Mouse (Mus musculus) testis, postnatal 14 days (tissue): ENCODE results near the gene Fndc10.
A peak's percentile ranks its signal among the peaks of the same experiment; 100 is the strongest.
"Not testable (repeated sequence)": the region's sequence is repeated elsewhere in the genome, so short reads cannot be mapped to it uniquely, and the experiment has no call there.

Source experiments
- DNase-seq: peaks from one replicate; pipeline ENCODE4 v3.0.0; 2021; ENCODE audit warnings: low spot score

Gene Fndc10

DNA sequence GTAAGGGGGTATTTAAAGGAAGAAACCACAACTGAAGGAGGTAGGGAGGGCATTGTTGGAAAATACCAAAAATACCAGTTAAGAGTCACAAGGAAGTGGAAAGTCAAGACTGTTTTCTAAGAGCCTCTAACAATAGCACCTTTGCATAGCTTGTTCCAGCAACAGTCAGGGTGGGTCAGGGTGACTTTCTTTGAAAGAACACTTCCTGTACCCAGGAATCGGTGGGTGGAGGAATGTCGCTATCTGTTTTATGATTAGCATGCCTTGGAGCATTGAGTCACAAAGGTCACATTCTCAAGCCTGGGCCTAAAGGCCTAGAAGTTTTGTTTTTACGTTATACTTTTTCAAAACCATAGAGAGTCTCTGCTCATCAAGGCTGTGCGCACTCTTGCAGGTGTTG lies 6.4 kb upstream of the Fndc10 start:
- not testable (repeated sequence) for DNase-seq

- no peak for DNase-seq
Measured at GRCm38 (mm10) chr4:155690571-155691375, 3.4 kb upstream of the Fndc10 start.

DNA sequence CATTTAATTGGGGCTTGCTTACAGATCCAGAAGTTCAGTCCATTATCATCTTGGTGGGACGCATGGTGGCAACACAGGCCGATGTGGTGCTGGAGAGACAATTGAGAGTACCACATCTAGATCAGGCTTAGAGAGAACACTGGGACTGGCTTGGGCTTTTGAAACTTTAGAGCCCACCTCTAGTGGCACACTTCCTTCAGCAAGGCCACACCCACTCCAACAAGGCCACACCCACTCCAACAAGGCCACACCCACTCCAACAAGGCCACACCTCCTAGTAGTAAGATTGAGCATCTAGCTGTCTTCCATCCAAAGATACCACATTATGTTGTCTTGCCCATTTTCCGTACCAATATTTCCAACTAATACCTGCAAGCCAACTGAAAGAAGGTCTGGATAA lies 1.7 kb upstream of the Fndc10 start:
- no peak for DNase-seq

- DNase-seq = peak; percentile 47
Measured at GRCm38 (mm10) chr4:155694482-155695401, 600 bp downstream of the Fndc10 start.

- no peak for DNase-seq
Measured at GRCm38 (mm10) chr4:155695531-155696062, 1.5 kb downstream of the Fndc10 start.

GRCm38 (mm10) chr4:155696261-155697255 lies 2.4 kb downstream of the Fndc10 start:
- DNase-seq = no peak

DNA sequence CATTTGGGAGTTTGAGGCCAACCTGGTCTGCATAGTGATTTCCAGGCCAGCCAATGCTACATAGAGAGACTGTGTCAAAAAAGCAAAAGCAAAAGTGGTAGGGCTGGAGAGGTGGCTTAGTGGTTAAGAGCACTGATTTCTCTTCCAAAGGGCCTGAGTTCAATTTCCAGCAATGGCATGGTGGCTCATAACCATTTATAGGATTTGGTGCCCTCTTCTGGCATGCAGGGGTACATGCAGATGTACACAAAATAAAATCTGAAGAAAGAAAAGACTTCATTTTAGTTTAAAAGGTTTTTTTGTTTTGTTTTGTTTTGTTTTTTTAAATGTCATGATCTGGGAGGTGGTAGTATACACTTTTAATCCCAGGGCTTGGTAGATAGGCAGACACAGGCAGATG lies 6.3 kb downstream of the Fndc10 start:
- no peak for DNase-seq

GRCm38 (mm10) chr4:155703425-155703929 lies 9.3 kb downstream of the Fndc10 start:
- no peak for DNase-seq

GRCm38 (mm10) chr4:155704721-155705591 lies 10.8 kb downstream of the Fndc10 start, which contains the start of gene Ssu72:
Ssu72 (plus strand) TSS chr4:155704800.
- peak; percentile 93 for DNase-seq

- no peak for DNase-seq
Measured at GRCm38 (mm10) chr4:155705592-155705929, 11.4 kb downstream of the Fndc10 start.

- no peak for DNase-seq
Measured at GRCm38 (mm10) chr4:155708582-155708981, 14.4 kb downstream of the Fndc10 start.

DNA sequence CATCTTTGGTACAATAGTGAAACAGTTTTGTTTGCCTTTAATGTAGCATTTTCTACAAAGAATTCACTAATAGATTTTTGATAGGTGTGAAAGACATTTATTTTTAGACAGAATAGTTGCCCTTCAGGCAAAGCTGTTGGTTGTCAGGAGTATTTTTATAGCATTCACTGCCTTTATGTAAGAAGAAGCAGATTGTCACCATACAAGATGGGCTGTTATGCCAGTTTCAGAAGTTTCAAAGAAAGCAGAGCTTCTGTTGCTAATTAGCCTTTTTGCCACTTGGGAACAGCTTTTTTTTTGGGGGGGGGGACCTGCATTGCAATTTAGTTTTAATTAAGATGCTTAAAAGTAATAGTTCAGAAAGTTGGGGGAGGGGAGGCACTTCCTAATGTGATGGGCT lies 14.8 kb downstream of the Fndc10 start:
- DNase-seq = no peak

DNA sequence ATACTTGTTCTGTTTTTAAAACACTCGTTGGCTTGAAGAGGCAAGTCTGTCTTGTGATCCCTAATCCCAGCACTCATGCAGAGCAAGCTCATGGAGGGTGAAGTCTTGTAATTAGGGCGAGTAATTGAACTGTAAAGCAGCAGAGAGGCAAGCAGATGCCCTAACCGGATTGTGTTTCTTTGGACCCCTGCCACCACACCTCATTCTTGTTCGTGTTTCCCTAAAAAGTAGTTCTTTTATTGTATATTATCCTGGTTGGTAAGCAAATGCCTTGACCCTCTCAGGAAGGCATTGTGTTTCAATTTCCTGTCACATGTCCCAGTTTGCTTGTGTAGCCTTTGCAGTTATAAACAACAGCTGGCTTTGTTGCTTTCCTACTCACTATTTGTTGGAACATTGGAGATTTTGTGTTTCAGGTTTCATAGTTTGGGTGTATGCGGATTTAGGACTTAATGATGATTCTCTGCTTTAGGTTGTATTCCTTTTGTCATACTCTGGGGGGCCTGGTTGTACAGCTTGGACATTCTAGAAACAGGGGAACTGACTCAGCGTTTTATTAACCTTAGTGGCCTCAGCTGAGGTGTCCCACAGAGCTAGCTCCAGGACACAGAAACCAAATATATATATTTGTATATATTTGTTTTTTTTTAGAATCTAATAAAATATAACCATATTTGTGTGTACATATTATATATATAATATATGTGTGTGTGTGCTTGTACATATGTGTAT lies 16.5 kb downstream of the Fndc10 start:
- no peak for DNase-seq

DNA sequence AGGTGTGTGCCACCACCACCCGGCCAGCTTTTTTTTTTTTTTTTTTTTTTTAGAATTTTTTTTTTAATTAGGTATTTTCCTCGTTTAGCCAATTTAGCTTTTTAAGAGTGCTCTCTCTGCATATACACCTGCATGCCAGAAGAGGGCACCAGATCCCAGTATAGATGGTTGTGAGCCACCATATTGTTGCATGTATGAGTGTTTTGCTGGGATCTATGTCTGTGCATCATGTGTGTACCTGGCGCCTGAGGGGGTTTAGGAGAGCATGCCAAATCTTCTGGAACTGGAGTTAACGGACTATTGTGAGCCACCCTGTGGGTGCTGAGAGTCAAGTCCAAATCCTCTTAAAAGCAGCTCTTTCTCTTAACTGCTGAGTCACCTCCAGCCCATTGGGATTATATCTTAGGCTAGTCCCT lies 27.5 kb downstream of the Fndc10 start:
- no peak for DNase-seq

DNA sequence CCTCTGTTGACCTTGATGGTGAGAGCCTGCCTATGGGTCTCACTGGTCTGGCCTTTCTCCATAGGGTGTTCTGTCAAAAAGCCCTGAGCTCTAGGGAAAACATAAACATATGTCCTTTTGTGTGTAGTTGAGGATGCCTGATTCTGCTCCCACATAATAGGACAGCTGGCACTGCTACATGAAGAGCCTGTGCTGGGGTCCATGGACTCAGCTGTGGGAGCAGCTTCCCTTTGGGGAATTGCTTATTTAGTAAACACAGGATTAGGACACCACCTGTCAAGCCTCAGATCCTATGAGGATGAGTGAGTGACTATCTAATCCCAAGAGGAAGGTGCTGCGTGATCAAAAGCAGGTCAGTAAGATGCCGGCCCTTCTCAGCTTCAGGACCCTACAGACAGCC lies 33.9 kb downstream of the Fndc10 start:
- DNase-seq = no peak

DNA sequence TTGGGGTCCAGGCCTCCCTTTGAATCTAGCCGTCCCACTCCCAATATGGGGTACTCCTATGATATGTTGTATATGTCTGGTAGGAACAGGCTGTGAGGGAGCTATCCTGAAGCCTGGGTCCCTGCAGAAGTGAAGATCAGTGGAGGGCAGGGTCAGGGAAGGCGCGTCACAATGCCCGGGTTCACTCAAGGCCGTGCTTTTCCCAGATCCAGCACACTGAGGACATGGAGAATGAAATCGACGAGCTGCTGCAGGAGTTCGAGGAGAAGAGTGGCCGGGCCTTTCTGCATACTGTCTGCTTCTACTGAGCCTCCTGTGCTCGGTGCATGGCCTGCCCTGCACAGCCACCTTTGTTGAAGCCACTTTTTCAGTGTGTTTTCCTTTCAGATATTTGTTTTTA lies 39.1 kb downstream of the Fndc10 start:
- no peak for DNase-seq

DNA sequence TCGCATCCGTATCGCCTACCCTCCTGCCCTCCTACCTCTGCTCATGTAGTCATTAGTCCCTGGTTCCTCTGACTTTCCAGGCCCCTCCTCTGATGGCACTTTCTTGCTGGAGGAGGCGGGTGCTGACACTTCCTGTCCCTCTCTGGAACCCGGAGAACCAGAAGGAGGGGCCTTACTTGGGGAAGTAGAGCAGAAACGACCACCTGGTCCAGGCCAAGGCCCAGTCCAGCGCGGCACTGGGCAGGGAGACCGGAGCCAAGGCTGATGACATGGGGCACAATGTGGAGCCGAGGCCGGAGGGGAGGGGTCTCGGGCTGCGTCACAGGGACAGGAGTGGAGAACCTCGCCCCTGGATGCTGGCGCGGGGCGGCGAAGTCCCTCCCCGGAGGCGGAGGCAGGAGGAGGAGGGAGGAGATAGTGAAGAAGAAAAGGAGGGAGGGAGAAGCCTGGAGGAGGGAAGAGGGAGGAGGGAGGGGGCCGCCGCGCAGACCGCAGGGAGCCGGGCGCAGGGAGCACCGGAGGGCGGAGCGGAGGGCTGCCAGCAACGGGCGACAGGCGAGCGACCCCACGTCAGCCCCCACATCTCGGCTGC lies 40.3 kb downstream of the Fndc10 start, which contains the start of gene Tmem240:
Tmem240 (plus strand) TSS at position 451 of the 592 bp plus-strand sequence.
- DNase-seq = peak; percentile 85

DNA sequence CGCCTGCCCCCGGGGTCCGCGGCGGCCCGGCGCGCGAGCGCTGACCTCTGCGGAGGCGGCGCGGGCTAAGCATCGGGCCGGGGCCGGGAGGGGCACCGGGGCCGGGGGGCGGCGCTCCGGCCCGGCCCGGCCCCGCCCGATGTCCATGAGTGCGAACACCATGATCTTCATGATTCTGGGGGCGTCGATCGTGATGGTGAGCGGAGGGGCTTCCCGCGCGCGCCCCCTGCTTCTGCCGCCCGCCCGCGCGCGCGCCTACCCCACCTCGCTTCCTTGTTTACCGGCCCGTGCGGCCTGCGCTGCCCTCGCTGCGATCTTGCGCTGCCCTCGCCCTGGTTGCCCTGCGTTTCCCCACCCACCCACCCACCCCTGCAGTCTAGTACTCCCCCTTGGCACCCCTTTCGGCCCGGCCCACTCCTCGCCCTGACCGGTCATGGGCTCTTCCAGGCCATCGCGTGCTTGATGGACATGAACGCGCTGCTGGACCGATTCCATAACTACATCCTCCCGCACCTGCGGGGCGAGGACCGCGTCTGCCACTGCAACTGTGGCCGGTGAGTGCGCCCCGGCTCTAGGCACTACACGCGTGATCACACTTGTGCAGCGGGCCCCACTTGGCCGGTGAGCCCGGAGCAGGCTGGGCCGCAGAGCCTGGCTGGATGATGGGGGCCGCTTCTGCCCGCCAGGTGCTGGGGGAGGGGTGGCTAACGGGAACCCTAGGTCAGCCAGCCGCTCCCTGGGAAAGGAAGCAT lies 41.0 kb downstream of the Fndc10 start:
- no peak for DNase-seq
